Mouse (Mus musculus) liver, postnatal 0 days (tissue): ENCODE measurements around the gene Palb2. TPM values are rescaled to one million over a fixed set of nuclear protein-coding genes. Genes with fewer than 3 reads are reported as not detected.
"Not testable (repeated sequence)": the region's sequence is repeated elsewhere in the genome, so short reads cannot be mapped to it uniquely, and the experiment has no call there.

Experiments
- ATAC-seq: fragments of 200-750 bp; cut with Nextera tagmentation; 2 replicates; pipeline ENCODE4 v1.8.0; 2017; ENCODE audit warnings: mild to moderate bottlenecking, moderate library complexity
- DNase-seq: peaks from one replicate; pipeline ENCODE4 v3.0.0-alpha.2; 2016
- H3K27ac ChIP-seq: fragments of 300-500 bp; sonication (generic); 2 replicates; pipeline ENCODE4 v1.5.1; 2014; ENCODE audit warnings: antibody characterized with exemption, moderate library complexity, mild to moderate bottlenecking, low read depth
- H3K27me3 ChIP-seq: fragments of 300-500 bp; sonication (generic); 2 replicates; pipeline ENCODE4 v1.6.1; 2014; ENCODE audit warnings: low read length, control low read depth, mixed read lengths; ENCODE audit not compliant: insufficient read depth
- H3K36me3 ChIP-seq: fragments of 300-500 bp; sonication (generic); replicated peaks from 2 replicates; pipeline ENCODE4 v1.6.1; 2014; ENCODE audit warnings: mild to moderate bottlenecking, control low read depth, low read length, moderate library complexity, mixed read lengths; ENCODE audit not compliant: insufficient read depth
- H3K4me1 ChIP-seq: fragments of 300-500 bp; sonication (generic); 2 replicates; pipeline ENCODE4 v1.6.1; 2014; ENCODE audit warnings: antibody characterized with exemption, mild to moderate bottlenecking, control low read depth; ENCODE audit not compliant: insufficient read depth
- H3K4me2 ChIP-seq: fragments of 300-500 bp; sonication (generic); 2 replicates; pipeline ENCODE4 v1.6.1; 2014; ENCODE audit warnings: low read depth, mild to moderate bottlenecking, low read length, moderate library complexity, mixed read lengths
- H3K4me3 ChIP-seq: fragments of 300-500 bp; sonication (generic); 2 replicates; pipeline ENCODE4 v1.5.1; 2014; ENCODE audit warnings: low read depth, low read length
- H3K9ac ChIP-seq: fragments of 300-500 bp; sonication (generic); replicated peaks from 2 replicates; pipeline ENCODE4 v1.6.1; 2014; ENCODE audit warnings: mild to moderate bottlenecking, moderate library complexity
- H3K9me3 ChIP-seq: fragments of 300-500 bp; sonication (generic); 2 replicates; pipeline ENCODE4 v1.6.1; 2016; ENCODE audit warnings: mild to moderate bottlenecking, control low read depth, low read length, mixed read lengths
- CTCF ChIP-seq: sonication (generic); IDR thresholded peaks from 2 replicates; pipeline ENCODE4 v1.5.1; 2016; ENCODE audit warnings: antibody characterized with exemption, low read depth
- EP300 ChIP-seq: IDR thresholded peaks from 2 replicates; pipeline ENCODE4 v1.6.1; 2016; ENCODE audit warnings: antibody characterized with exemption, low read depth, mild to moderate bottlenecking
- WGBS: fragments of 180-500 bp; shearing (Covaris S2); extraction: QIAGEN DNeasy Blood & Tissue Kit; methylation state at CpG from one replicate; pipeline ENCODE4 v1.1.7; 2014; ENCODE audit not compliant: insufficient replicate concordance; 5-methylcytosine and 5-hydroxymethylcytosine counted together
- polyA plus RNA-seq: library from polyadenylated mRNA; unstranded; fragments of >200 nt; fragmentation: Nextera tagmentation; extraction: Ambion mirVana; gene quantifications from 2 replicates; pipeline ENCODE4 v1.2.1, GENCODE M21; 2015

The Palb2 gene
- polyA plus RNA-seq, 1 experiment from 2014 or later = 6.5 TPM

- Histone ChIP-seq H3K9me3 (no peaks in the 10 kb centered on the region), H3K9ac (no peak overlapping the region), H3K4me3 (no peak overlapping the region), H3K36me3 (peaks cover 31% of the 10 kb centered on the region), H3K27ac (no peak overlapping the region), H3K27me3 (no peaks in the 10 kb centered on the region), H3K4me2 (no peak overlapping the region), H3K4me1 (no peaks in the 10 kb centered on the region)
- no peak for TF ChIP-seq EP300
- DNase-seq (no peak), ATAC-seq (no peak)
- WGBS = 75% methylated on average over 6 of the region's 6 CpGs
Measured at GRCm38 (mm10) chr7:122108206-122108605, 24.6 kb downstream of the Palb2 start.

GRCm38 (mm10) chr7:122101747-122102244, 31.0 kb downstream of the Palb2 start, which contains the start of gene Ndufab1:
Gene Ndufab1, minus strand, starts transcription at chr7:122101886.
- H3K4me2 ChIP-seq = peak within 1 kb of the TSS; percentile 80
- H3K27me3 ChIP-seq = no peaks in the 10 kb centered on the region
- H3K9ac ChIP-seq = peak within 1 kb of the TSS; percentile 90
- peak; percentile 82 for TF ChIP-seq CTCF
- TF ChIP-seq EP300 = no peak
- ATAC-seq = peak; percentile 100
- H3K4me3 ChIP-seq = peak within 1 kb of the TSS; percentile 85
- peaks cover 9% of the 10 kb centered on the region for H3K4me1 ChIP-seq
- WGBS = under 1% methylated on average over 28 of the region's 43 CpGs
- peaks cover 12% of the 10 kb centered on the region for H3K36me3 ChIP-seq
- peak within 1 kb of the TSS; percentile 72 for H3K27ac ChIP-seq
- peak; percentile 89 for DNase-seq
- H3K9me3 ChIP-seq = no peaks in the 10 kb centered on the region

- H3K9me3 ChIP-seq, H3K4me1 ChIP-seq, H3K27me3 ChIP-seq: not testable (repeated sequence)
- Histone ChIP-seq H3K9ac (peak overlapping the region; percentile 90), H3K27ac (peak overlapping the region; percentile 72), H3K4me3 (peak overlapping the region; percentile 85), H3K36me3 (peaks cover 12% of the 10 kb centered on the region), H3K4me2 (peak overlapping the region; percentile 80)
- ATAC-seq (peak; percentile 68), DNase-seq (peak; percentile 72)
- WGBS = 4% methylated on average over 25 of the region's 28 CpGs
Measured at GRCm38 (mm10) chr7:122101014-122101746, 31.6 kb downstream of the Palb2 start.

GRCm38 (mm10) chr7:122099222-122099621, 33.6 kb downstream of the Palb2 start:
- Histone ChIP-seq H3K4me1 (peaks cover 9% of the 10 kb centered on the region), H3K9ac (no peak overlapping the region), H3K27me3 (no peaks in the 10 kb centered on the region), H3K36me3 (peaks cover 32% of the 10 kb centered on the region), H3K9me3 (no peaks in the 10 kb centered on the region), H3K27ac (no peak overlapping the region), H3K4me3 (no peak overlapping the region), H3K4me2 (peak overlapping the region; percentile 6; the same call in 1 of the 2 replicates)
- peak; percentile 55 for DNase-seq
- 51% methylated on average over 4 of the region's 4 CpGs for WGBS
- peak; percentile 18; the same call in 1 of the 2 replicates for ATAC-seq
- TF ChIP-seq CTCF (peak; percentile 97), EP300 (no peak)

- DNase-seq = no peak
- H3K27ac ChIP-seq = no peak overlapping the region
- no peak overlapping the region for H3K4me2 ChIP-seq
Measured at GRCm38 (mm10) chr7:122098009-122098408, 34.8 kb downstream of the Palb2 start.

GRCm38 (mm10) chr7:122094564-122095330, 38.0 kb downstream of the Palb2 start:
- Histone ChIP-seq H3K27ac (no peak overlapping the region), H3K36me3 (peaks cover 66% of the 10 kb centered on the region)
- DNase-seq = no peak

More at GRCm38 (mm10) chr7:122098009-122098408, 34.8 kb downstream of the Palb2 start:
- TF ChIP-seq CTCF = no peak
- no peak for TF ChIP-seq EP300
- H3K36me3 ChIP-seq = peaks cover 42% of the 10 kb centered on the region
- no peaks in the 10 kb centered on the region for H3K9me3 ChIP-seq
- 76% methylated on average over 3 of the region's 3 CpGs for WGBS
- no peaks in the 10 kb centered on the region for H3K27me3 ChIP-seq
- ATAC-seq = no peak
- H3K4me3 ChIP-seq = no peak overlapping the region
- peaks cover 9% of the 10 kb centered on the region for H3K4me1 ChIP-seq
- no peak overlapping the region for H3K9ac ChIP-seq

More at GRCm38 (mm10) chr7:122094564-122095330, 38.0 kb downstream of the Palb2 start:
- H3K4me1 ChIP-seq = 0 out of 2 replicates have a peak, but pooled peaks cover 2% of the 10 kb centered on the region
- WGBS = 79% methylated on average over 2 of the region's 2 CpGs
- no peaks in the 10 kb centered on the region for H3K27me3 ChIP-seq
- no peaks in the 10 kb centered on the region for H3K9me3 ChIP-seq
- no peak overlapping the region for H3K4me3 ChIP-seq
- no peak overlapping the region for H3K4me2 ChIP-seq
- ATAC-seq = no peak
- TF ChIP-seq CTCF (peak; percentile 57), EP300 (no peak)
- H3K9ac ChIP-seq = no peak overlapping the region
